Mouse (Mus musculus) CD4-positive, CD25-positive, alpha-beta regulatory T cell, adult 2 months (primary cell): ENCODE measurements around the gene Gpr171.
"Not testable (repeated sequence)": the region's sequence is repeated elsewhere in the genome, so short reads cannot be mapped to it uniquely, and the experiment has no call there.

ENCODE experiments used
- DNase-seq: peaks from one replicate; pipeline ENCODE4 v3.0.0-alpha.2; 2012; ENCODE audit warnings: low read depth, low spot score

Gpr171 gene

GRCm38 (mm10) chr3:59101218-59101986 lies at the start of gene Gpr171:
TSS of gene Gpr171 (minus strand) at chr3:59101821.
- peak; percentile 78 for DNase-seq

- DNase-seq = no peak
These were observed 49.0 kb upstream of the Gpr171 start for GRCm38 (mm10) chr3:59150624-59151023.

GRCm38 (mm10) chr3:59149646-59150045 lies 48.0 kb upstream of the Gpr171 start:
- DNase-seq = no peak

- no peak for DNase-seq
These were observed 43.6 kb upstream of the Gpr171 start for GRCm38 (mm10) chr3:59145194-59145593.

- DNase-seq = no peak
These were observed 40.1 kb upstream of the Gpr171 start for GRCm38 (mm10) chr3:59141507-59142305.

GRCm38 (mm10) chr3:59140941-59141340 lies 39.3 kb upstream of the Gpr171 start:
- DNase-seq = not testable (repeated sequence)

- DNase-seq = no peak
These were observed 38.5 kb upstream of the Gpr171 start for GRCm38 (mm10) chr3:59140115-59140514.

- DNase-seq = no peak
These were observed 38.0 kb upstream of the Gpr171 start for GRCm38 (mm10) chr3:59139651-59140051.

GRCm38 (mm10) chr3:59138946-59139468 lies 37.4 kb upstream of the Gpr171 start:
- DNase-seq = no peak

- no peak for DNase-seq
These were observed 34.5 kb upstream of the Gpr171 start for GRCm38 (mm10) chr3:59135911-59136653.

GRCm38 (mm10) chr3:59133189-59133588 lies 31.6 kb upstream of the Gpr171 start:
- DNase-seq = no peak

- peak; percentile 53 for DNase-seq
These were observed 30.3 kb upstream of the Gpr171 start for GRCm38 (mm10) chr3:59131966-59132365.

GRCm38 (mm10) chr3:59131081-59131480 lies 29.5 kb upstream of the Gpr171 start:
- DNase-seq = no peak

GRCm38 (mm10) chr3:59130431-59130830 lies 28.8 kb upstream of the Gpr171 start:
- peak; percentile 56 for DNase-seq

GRCm38 (mm10) chr3:59129547-59129946 lies 27.9 kb upstream of the Gpr171 start:
- DNase-seq = no peak

GRCm38 (mm10) chr3:59128681-59129080 lies 27.1 kb upstream of the Gpr171 start:
- no peak for DNase-seq

GRCm38 (mm10) chr3:59125783-59126555 lies 24.3 kb upstream of the Gpr171 start:
- no peak for DNase-seq

GRCm38 (mm10) chr3:59125022-59125421 lies 23.4 kb upstream of the Gpr171 start:
- DNase-seq = no peak

GRCm38 (mm10) chr3:59121780-59122449 lies 20.3 kb upstream of the Gpr171 start:
- DNase-seq = no peak

- no peak for DNase-seq
These were observed 19.6 kb upstream of the Gpr171 start for GRCm38 (mm10) chr3:59121067-59121730.
